Mouse (Mus musculus): Measurements from ENCODE around the gene Riok2.
A peak's percentile ranks its signal among the peaks of the same experiment; 100 is the strongest.
"Not testable (repeated sequence)": the region's sequence is repeated elsewhere in the genome, so short reads cannot be mapped to it uniquely, and the experiment has no call there.

The Riok2 gene

GRCm38 (mm10) chr17:17373918-17374910 is at the start of gene Riok2:
Riok2 (plus strand) TSS chr17:17374309.
- peak; percentile 99 for DNase-seq (ENCODE audit: low read depth, low spot score)

GRCm38 (mm10) chr17:17326022-17326421 is 48.1 kb upstream of the Riok2 start:
- DNase-seq (ENCODE audit: low read depth, low spot score) = not testable (repeated sequence)

GRCm38 (mm10) chr17:17326636-17327035 is 47.5 kb upstream of the Riok2 start:
- no peak for DNase-seq (ENCODE audit: low read depth, low spot score)

GRCm38 (mm10) chr17:17345374-17346183 is 28.5 kb upstream of the Riok2 start:
- DNase-seq (ENCODE audit: low read depth, low spot score) = not testable (repeated sequence)

GRCm38 (mm10) chr17:17346281-17346680 is 27.8 kb upstream of the Riok2 start:
- not testable (repeated sequence) for DNase-seq (ENCODE audit: low read depth, low spot score)

- DNase-seq (ENCODE audit: low read depth, low spot score) = no peak
Measured at GRCm38 (mm10) chr17:17373550-17373917, 575 bp upstream of the Riok2 start.

GRCm38 (mm10) chr17:17375581-17375980 is 1.5 kb downstream of the Riok2 start:
- no peak for DNase-seq (ENCODE audit: low read depth, low spot score)

GRCm38 (mm10) chr17:17383703-17384102 is 9.6 kb downstream of the Riok2 start:
- DNase-seq (ENCODE audit: low read depth, low spot score) = no peak

GRCm38 (mm10) chr17:17384502-17384901 is 10.4 kb downstream of the Riok2 start:
- no peak for DNase-seq (ENCODE audit: low read depth, low spot score)

- DNase-seq (ENCODE audit: low read depth, low spot score) = peak; percentile 39
Measured at GRCm38 (mm10) chr17:17386117-17386516, 12.0 kb downstream of the Riok2 start.

GRCm38 (mm10) chr17:17391823-17392222 is 17.7 kb downstream of the Riok2 start:
- peak; percentile 22 for DNase-seq (ENCODE audit: low read depth, low spot score)

- peak; percentile 48 for DNase-seq (ENCODE audit: low read depth, low spot score)
Measured at GRCm38 (mm10) chr17:17392863-17393262, 18.8 kb downstream of the Riok2 start.

- DNase-seq (ENCODE audit: low read depth, low spot score) = no peak
Measured at GRCm38 (mm10) chr17:17393300-17393699, 19.2 kb downstream of the Riok2 start.

GRCm38 (mm10) chr17:17394336-17394735 is 20.2 kb downstream of the Riok2 start:
- peak; percentile 82 for DNase-seq (ENCODE audit: low read depth, low spot score)

- no peak for DNase-seq (ENCODE audit: low read depth, low spot score)
Measured at GRCm38 (mm10) chr17:17396869-17397268, 22.8 kb downstream of the Riok2 start.

- no peak for DNase-seq (ENCODE audit: low read depth, low spot score)
Measured at GRCm38 (mm10) chr17:17398664-17399063, 24.6 kb downstream of the Riok2 start.

- peak; percentile 58 for DNase-seq (ENCODE audit: low read depth, low spot score)
Measured at GRCm38 (mm10) chr17:17402222-17403004, 28.3 kb downstream of the Riok2 start, which contains the start of gene Lix1. Lix1 (plus strand) TSS chr17:17402672.

GRCm38 (mm10) chr17:17403038-17403437 is 28.9 kb downstream of the Riok2 start:
- no peak for DNase-seq (ENCODE audit: low read depth, low spot score)

GRCm38 (mm10) chr17:17403578-17404112 is 29.5 kb downstream of the Riok2 start:
- DNase-seq (ENCODE audit: low read depth, low spot score) = no peak

GRCm38 (mm10) chr17:17404811-17405544 is 30.9 kb downstream of the Riok2 start:
- DNase-seq (ENCODE audit: low read depth, low spot score) = no peak
